Mouse (Mus musculus): ENCODE measurements around the gene Dut. TPM values are rescaled to one million over a fixed set of nuclear protein-coding genes. Genes with fewer than 3 reads are reported as not detected.
"Not testable (repeated sequence)": the region's sequence is repeated elsewhere in the genome, so short reads cannot be mapped to it uniquely, and the experiment has no call there.

Gene Dut
- polyA plus RNA-seq, 1 experiment from 2014 or later: 114 TPM

DNA sequence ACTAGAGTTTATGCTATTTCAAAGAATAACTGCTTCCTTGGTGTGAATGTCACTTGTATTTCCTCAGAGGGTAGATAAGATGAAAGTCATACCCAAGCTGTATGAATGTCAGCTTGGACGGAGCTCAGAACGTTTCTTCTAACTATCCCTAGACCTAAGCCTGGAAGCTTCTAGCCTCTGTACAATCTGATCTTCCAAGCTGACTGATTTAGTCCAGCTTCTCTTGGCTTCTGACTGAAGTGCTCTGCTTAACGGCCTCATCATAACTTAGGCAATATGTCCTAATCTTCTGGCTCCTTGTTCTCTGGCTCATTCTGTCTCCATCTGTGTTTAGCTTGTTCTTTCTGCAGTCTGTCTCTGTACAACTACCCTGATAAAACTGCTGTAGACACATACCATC, 7.6 kb downstream of the Dut start:
- H3K27me3 ChIP-seq: no peaks in the 10 kb centered on the region
- no peak for TF ChIP-seq CTCF (IDR thresholded peaks at IDR 0.05)
- CTCF ChIA-PET: interaction anchor here (1.2 kb wide), 1 partner anchor 40 kb away, joined by 3 read pairs; no protein-coding TSS in a partner anchor
- in situ Hi-C loops (cut with MboI; ENCODE audit: low pct_unique_long_range_greater_than_20kb): no loop called here
- POLR2A ChIA-PET: no interaction called here
- ATAC-seq (no peak), DNase-seq (ENCODE audit: low read depth, low spot score) (no peak)

DNA sequence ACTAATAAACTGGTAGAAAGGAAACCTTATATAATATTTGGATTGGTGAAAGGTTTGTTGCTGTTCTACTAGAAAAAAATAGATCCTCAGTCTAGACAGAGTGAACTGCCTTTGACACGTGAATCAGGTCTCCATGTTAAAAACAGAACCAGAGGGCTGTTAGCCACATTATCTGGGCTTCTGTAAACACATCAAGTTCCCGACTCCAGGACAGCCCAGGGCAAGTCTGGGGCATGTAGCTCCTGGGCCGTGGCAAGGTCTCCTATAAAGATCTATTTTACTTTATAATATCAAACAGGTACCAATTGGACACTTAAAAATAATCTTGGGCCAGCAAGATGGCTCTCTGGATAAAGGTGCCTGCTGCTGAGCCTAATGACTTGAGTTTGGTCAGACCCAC, 8.9 kb downstream of the Dut start:
- ChIA-PET CTCF (no interaction called here), POLR2A (no interaction called here)
- no peak for TF ChIP-seq CTCF (IDR thresholded peaks at IDR 0.05)
- H3K27me3 ChIP-seq: no peaks in the 10 kb centered on the region
- DNase-seq (ENCODE audit: low read depth, low spot score) (no peak), ATAC-seq (no peak)
- in situ Hi-C loops (cut with MboI; ENCODE audit: low pct_unique_long_range_greater_than_20kb): no loop called here

DNA sequence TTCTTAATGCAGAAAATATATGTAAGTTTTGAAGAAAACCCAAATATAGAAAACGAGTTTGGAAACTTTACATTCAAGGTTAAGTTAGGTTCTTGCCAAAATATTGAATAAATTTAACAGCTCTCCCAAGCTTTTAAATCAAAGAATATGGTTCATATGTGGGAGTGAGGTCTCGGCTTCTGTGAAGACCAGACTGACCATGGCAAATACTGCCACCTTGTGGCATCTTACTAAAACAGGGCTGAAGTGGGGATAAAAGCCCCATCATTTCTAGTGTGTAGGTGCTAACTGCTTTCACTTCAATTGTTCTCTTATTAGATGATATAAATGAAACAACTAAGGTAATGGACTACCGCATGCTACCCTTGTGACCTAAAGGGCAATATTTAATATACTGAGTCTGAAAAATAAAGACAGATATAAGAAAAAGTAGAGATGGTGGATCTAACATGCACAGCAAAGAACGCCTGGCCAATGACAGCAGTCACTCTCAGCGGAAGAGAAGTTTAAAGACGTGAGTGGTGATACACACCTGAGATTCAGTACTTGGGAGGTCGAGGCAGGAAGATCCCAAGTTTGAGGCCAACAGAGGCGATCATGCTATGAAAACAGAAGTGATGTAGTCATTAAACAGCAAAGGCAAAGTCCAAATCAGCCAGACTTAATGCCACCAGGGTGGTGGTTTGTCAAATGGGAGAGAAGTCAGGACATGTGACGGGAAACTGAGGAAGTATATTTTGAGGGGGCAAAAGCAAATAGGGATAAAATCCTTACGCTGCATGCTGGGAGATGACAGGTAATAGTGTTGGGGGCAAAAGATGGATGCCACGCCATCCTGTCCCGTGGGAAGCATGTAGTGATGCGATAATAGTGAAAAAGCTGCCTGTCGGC, 12.5 kb downstream of the Dut start:
- H3K27me3 ChIP-seq: no peaks in the 10 kb centered on the region
- DNase-seq (ENCODE audit: low read depth, low spot score): no peak
- in situ Hi-C loops (cut with MboI; ENCODE audit: low pct_unique_long_range_greater_than_20kb): loop anchor here (5.0 kb wide), 1 partner anchor 348 kb away; no protein-coding TSS in a partner anchor
- ChIA-PET CTCF (interaction anchor here (1.0 to 2.5 kb wide), 5 partner anchors 10 to 346 kb away, joined by 3 to 11 read pairs (median 4); no protein-coding TSS in a partner anchor), POLR2A (interaction anchor here (0.6 kb wide), 1 partner anchor 34 kb away, joined by 3 read pairs; no protein-coding TSS in a partner anchor)
- peak; percentile 67 for TF ChIP-seq CTCF (IDR thresholded peaks at IDR 0.05)
- peak; percentile 54 for ATAC-seq

DNA sequence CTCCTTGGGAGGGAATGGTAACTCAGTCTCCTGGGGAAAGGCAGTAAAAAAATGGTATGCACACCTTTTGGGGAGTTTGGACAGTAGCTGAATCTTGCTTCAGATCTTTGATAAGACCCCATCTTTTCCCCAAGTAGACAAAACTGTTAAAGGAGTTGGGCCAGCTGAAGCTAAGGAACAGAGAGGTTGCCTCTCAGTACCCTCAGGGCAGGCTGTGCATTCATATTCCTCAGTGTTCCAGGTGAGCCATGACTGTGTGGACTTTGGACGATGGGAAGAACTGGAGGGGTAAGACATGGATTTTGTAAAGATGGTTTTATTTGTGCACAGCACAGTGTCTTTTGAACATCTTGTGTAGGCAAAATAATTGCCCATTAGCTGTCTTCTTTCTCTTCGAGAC, 13.3 kb downstream of the Dut start:
- no peak for ATAC-seq
- H3K27me3 ChIP-seq: no peaks in the 10 kb centered on the region
- in situ Hi-C loops (cut with MboI; ENCODE audit: low pct_unique_long_range_greater_than_20kb): loop anchor here (5.0 kb wide), 1 partner anchor 347 kb away; no protein-coding TSS in a partner anchor
- TF ChIP-seq CTCF (IDR thresholded peaks at IDR 0.05): no peak
- ChIA-PET CTCF (interaction anchor here (1.3 to 2.5 kb wide), 3 partner anchors 11 to 345 kb away, joined by 3 to 11 read pairs (median 9); no protein-coding TSS in a partner anchor), POLR2A (interaction anchor here (0.6 to 0.8 kb wide), 2 partner anchors 33 to 44 kb away, joined by 3 read pairs; no protein-coding TSS in a partner anchor)
- DNase-seq (ENCODE audit: low read depth, low spot score): no peak

DNA sequence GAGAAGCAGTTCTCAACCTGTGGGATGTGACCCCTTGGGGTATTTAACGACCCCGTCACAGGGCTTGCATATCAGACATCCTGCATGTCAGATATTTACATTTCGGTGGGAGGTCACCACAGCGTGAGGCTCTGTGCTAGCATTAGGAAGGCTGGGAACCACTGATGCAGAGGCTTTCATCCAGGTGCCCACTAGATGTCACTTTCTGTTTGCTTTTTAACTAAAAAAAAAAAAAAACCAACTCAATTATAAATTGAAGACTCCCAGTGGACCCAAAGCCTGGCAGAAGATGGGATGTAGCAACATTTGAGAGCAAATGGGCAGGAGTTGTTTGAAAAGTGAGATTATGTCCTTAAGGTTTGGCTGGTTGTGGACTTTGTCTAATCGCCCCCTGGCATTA, 16.1 kb downstream of the Dut start:
- in situ Hi-C loops (cut with MboI; ENCODE audit: low pct_unique_long_range_greater_than_20kb): loop anchor here (5.0 kb wide), 1 partner anchor 344 kb away; no protein-coding TSS in a partner anchor
- ChIA-PET CTCF (interaction anchor here (1.7 kb wide), 1 partner anchor 342 kb away, joined by 11 read pairs; no protein-coding TSS in a partner anchor), POLR2A (no interaction called here)
- TF ChIP-seq CTCF (IDR thresholded peaks at IDR 0.05): peak; percentile 77
- no peaks in the 10 kb centered on the region for H3K27me3 ChIP-seq
- ATAC-seq: no peak
- DNase-seq (ENCODE audit: low read depth, low spot score): no peak

DNA sequence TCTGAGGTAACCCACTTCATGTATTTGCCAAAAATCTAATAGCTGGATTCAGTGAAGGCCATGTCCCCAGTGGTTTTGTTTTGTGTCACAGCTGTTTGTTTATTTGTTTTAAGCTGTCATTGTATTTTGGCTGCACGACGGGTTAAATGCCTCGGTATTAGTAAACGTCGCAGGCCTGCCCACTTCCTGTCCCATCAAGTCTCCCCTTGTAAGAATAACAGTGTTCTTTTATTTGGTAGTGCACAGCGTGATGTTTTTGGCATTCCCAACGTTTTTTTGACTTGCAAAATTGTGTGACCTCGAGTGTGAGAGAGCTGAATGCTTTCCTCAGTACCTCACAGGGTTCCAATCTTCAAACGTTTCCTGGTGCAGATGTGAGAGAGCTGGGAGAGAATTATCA, 16.8 kb downstream of the Dut start:
- no peaks in the 10 kb centered on the region for H3K27me3 ChIP-seq
- ATAC-seq: no peak
- DNase-seq (ENCODE audit: low read depth, low spot score): no peak
- in situ Hi-C loops (cut with MboI; ENCODE audit: low pct_unique_long_range_greater_than_20kb): loop anchor here (5.0 kb wide), 1 partner anchor 344 kb away; no protein-coding TSS in a partner anchor
- CTCF ChIA-PET: interaction anchor here (0.7 to 1.7 kb wide), 6 partner anchors 12 to 403 kb away, joined by 3 to 11 read pairs (median 3); no protein-coding TSS in a partner anchor
- POLR2A ChIA-PET: no interaction called here
- no peak for TF ChIP-seq CTCF (IDR thresholded peaks at IDR 0.05)

DNA sequence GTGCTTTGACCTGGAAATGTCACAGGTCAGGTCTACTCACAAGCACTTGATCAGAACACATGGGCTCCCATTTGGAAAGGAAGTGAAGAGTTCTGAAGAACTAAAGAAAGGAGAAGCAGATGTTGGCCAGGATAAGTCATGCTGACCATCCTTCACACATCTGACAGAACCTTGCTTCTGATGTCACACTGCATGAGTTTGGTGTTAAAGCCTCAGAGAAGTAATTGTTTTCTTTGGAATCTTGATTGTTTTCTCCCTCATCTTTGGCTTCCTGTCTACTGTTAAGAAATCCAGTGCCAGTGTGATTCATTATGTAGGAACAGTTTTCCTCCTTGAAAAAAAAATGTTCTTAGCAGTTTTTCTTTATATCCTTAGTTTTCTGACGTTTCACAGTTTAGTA, 21.9 kb downstream of the Dut start:
- POLR2A ChIA-PET: interaction anchor here (0.7 kb wide), 2 partner anchors 249 to 332 kb away, joined by 3 read pairs; no protein-coding TSS in a partner anchor
- in situ Hi-C loops (cut with MboI; ENCODE audit: low pct_unique_long_range_greater_than_20kb): no loop called here
- H3K27me3 ChIP-seq: no peaks in the 10 kb centered on the region
- ATAC-seq (no peak), DNase-seq (ENCODE audit: low read depth, low spot score) (no peak)
- CTCF ChIA-PET: interaction anchor here (1.6 kb wide), 1 partner anchor 35 kb away, joined by 3 read pairs; no protein-coding TSS in a partner anchor
- TF ChIP-seq CTCF (IDR thresholded peaks at IDR 0.05): no peak

DNA sequence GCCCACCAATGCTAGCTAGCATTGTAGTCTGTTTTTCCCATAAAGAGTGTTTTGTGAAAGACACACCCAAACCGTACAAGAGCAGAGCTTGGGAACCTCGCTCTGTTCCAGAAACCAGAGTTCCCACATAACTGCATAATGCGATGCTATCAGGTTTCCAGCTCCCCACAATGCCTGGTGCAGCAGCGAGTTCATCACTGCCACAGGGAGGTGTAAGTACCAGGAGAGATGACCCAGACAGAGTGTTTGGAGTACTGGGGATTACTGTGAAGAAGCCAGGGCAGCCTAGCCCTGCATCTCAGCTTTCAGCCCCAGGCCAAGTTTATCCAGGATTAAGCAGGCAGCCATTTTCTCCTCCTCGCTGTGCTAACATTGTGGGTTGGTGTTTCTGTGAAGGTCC, 28.6 kb downstream of the Dut start:
- POLR2A ChIA-PET: no interaction called here
- peak; percentile 35 for ATAC-seq
- CTCF ChIA-PET: interaction anchor here (0.6 to 1.0 kb wide), 4 partner anchors 11 to 329 kb away, joined by 3 read pairs; no protein-coding TSS in a partner anchor
- no peak for DNase-seq (ENCODE audit: low read depth, low spot score)
- in situ Hi-C loops (cut with MboI; ENCODE audit: low pct_unique_long_range_greater_than_20kb): no loop called here
- no peaks in the 10 kb centered on the region for H3K27me3 ChIP-seq
- no peak for TF ChIP-seq CTCF (IDR thresholded peaks at IDR 0.05)

DNA sequence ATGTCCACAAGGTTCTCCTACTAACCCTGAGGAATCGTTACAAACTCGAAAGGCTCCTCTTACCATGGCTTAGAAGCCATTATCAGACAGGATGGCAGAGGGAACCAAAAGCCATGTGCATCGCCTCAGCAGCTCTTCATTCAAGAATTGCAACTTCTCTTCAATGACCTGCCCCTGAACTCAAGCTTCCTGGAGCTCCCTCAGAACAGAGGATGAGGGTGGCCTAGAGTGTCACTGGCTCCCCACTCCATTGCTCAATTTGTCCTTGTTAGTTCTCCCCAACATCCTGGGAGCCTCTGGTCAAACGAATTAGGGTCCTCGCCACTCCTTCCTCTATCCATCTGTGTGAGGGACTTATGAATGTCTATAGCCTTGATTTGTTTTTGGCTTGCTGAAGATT, 29.7 kb downstream of the Dut start:
- ATAC-seq (no peak), DNase-seq (ENCODE audit: low read depth, low spot score) (no peak)
- ChIA-PET CTCF (no interaction called here), POLR2A (no interaction called here)
- no peak for TF ChIP-seq CTCF (IDR thresholded peaks at IDR 0.05)
- in situ Hi-C loops (cut with MboI; ENCODE audit: low pct_unique_long_range_greater_than_20kb): no loop called here
- H3K27me3 ChIP-seq: no peaks in the 10 kb centered on the region

DNA sequence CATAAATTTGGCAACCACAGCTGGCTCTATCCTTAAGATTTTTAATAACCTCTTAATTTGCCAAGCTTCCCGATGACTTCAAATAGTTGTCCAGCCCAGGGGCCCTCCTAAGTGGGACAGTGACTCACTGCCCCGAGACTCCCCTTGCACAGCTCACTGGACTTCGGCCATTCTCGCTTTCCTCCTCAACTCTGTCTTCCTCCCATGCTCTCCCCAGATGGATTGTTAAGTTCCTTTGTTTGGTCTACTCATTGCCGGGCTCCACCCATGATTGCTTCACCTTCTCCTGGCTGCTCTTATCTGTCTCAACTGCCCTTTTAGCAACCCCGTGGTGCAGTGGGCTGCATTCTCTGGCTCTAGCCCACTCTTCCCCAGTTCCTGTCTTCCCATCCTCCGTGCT, 31.5 kb downstream of the Dut start:
- peak; percentile 17 for ATAC-seq
- POLR2A ChIA-PET: no interaction called here
- no peaks in the 10 kb centered on the region for H3K27me3 ChIP-seq
- DNase-seq (ENCODE audit: low read depth, low spot score): no peak
- CTCF ChIA-PET: interaction anchor here (1.1 to 1.3 kb wide), 2 partner anchors 8 to 14 kb away, joined by 3 to 4 read pairs; no protein-coding TSS in a partner anchor
- in situ Hi-C loops (cut with MboI; ENCODE audit: low pct_unique_long_range_greater_than_20kb): no loop called here
- no peak for TF ChIP-seq CTCF (IDR thresholded peaks at IDR 0.05)

DNA sequence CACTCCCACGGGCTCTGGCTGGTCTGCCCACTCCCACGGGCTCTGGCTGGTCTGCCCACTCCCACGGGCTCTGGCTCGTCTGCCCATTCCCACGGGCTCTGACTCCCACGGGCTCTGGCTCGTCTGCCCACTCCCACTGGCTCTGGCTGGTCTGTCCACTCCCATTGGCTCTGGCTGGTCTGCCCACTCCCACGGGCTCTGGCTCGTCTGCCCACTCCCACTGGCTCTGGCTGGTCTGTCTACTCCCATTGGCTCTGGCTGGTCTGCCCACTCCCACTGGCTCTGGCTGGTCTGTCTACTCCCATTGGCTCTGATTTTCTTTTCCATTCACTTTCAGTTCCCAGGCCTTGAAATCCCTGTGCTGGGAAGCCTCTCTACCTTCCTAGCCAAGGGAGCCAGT, 33.0 kb downstream of the Dut start:
- DNase-seq (ENCODE audit: low read depth, low spot score); CTCF ChIA-PET; POLR2A ChIA-PET; ATAC-seq; in situ Hi-C loops (cut with MboI; ENCODE audit: low pct_unique_long_range_greater_than_20kb); H3K27me3 ChIP-seq: not testable (repeated sequence)

All from Patski (cell line).